Mouse (Mus musculus) testis, postnatal 14 days (tissue): ENCODE data around the gene Gm5431.
"Not testable (repeated sequence)": the region's sequence is repeated elsewhere in the genome, so short reads cannot be mapped to it uniquely, and the experiment has no call there.

ENCODE experiments used
- DNase-seq: peaks from one replicate; pipeline ENCODE4 v3.0.0; 2021; ENCODE audit warnings: low spot score

Gm5431 gene

GRCm38 (mm10) chr11:48902021-48902420, at the start of gene Gm5431:
Gm5431 (minus strand) TSS chr11:48902214.
- no peak for DNase-seq

GRCm38 (mm10) chr11:48946090-48946489, 44.1 kb upstream of the Gm5431 start, which contains the start of gene Psme2b:
Psme2b (minus strand) TSS chr11:48946190.
- DNase-seq = not testable (repeated sequence)

GRCm38 (mm10) chr11:48939286-48939685, 37.3 kb upstream of the Gm5431 start:
- not testable (repeated sequence) for DNase-seq

GRCm38 (mm10) chr11:48935291-48935690, 33.3 kb upstream of the Gm5431 start:
- not testable (repeated sequence) for DNase-seq

GRCm38 (mm10) chr11:48933923-48934322, 31.9 kb upstream of the Gm5431 start:
- DNase-seq = not testable (repeated sequence)

- DNase-seq = not testable (repeated sequence)
Measured at GRCm38 (mm10) chr11:48933422-48933821, 31.4 kb upstream of the Gm5431 start.

GRCm38 (mm10) chr11:48928068-48928467, 26.1 kb upstream of the Gm5431 start:
- DNase-seq = not testable (repeated sequence)

- not testable (repeated sequence) for DNase-seq
Measured at GRCm38 (mm10) chr11:48926437-48926836, 24.4 kb upstream of the Gm5431 start.

- not testable (repeated sequence) for DNase-seq
Measured at GRCm38 (mm10) chr11:48923818-48924217, 21.8 kb upstream of the Gm5431 start.

- DNase-seq = no peak
Measured at GRCm38 (mm10) chr11:48918380-48918779, 16.4 kb upstream of the Gm5431 start.

- no peak for DNase-seq
Measured at GRCm38 (mm10) chr11:48913611-48914010, 11.6 kb upstream of the Gm5431 start.

- DNase-seq = no peak
Measured at GRCm38 (mm10) chr11:48908459-48908858, 6.4 kb upstream of the Gm5431 start.

- DNase-seq = not testable (repeated sequence)
Measured at GRCm38 (mm10) chr11:48901567-48901930, 465 bp downstream of the Gm5431 start.

- not testable (repeated sequence) for DNase-seq
Measured at GRCm38 (mm10) chr11:48900654-48901566, 1.1 kb downstream of the Gm5431 start.

- DNase-seq = no peak
Measured at GRCm38 (mm10) chr11:48898812-48899431, 3.1 kb downstream of the Gm5431 start.

GRCm38 (mm10) chr11:48876680-48877079, 25.3 kb downstream of the Gm5431 start:
- no peak for DNase-seq

GRCm38 (mm10) chr11:48875343-48875837, 26.6 kb downstream of the Gm5431 start:
- DNase-seq = not testable (repeated sequence)

GRCm38 (mm10) chr11:48874465-48874864, 27.5 kb downstream of the Gm5431 start:
- DNase-seq = no peak

- no peak for DNase-seq
Measured at GRCm38 (mm10) chr11:48873591-48874290, 28.3 kb downstream of the Gm5431 start.

- DNase-seq = no peak
Measured at GRCm38 (mm10) chr11:48872695-48873300, 29.2 kb downstream of the Gm5431 start.

GRCm38 (mm10) chr11:48871817-48872541, 30.0 kb downstream of the Gm5431 start:
- no peak for DNase-seq
